Mouse (Mus musculus) neural tube, embryonic 11.5 days (tissue): ENCODE data around the gene Capzb. TPM values are rescaled to one million over a fixed set of nuclear protein-coding genes. Genes with fewer than 3 reads are reported as not detected.

ENCODE experiments used
- ATAC-seq: fragments of 200-750 bp; cut with Nextera tagmentation; 2 replicates; pipeline ENCODE4 v1.8.0; 2017; ENCODE audit warnings: moderate number of reproducible peaks, mild to moderate bottlenecking, moderate TSS enrichment, moderate library complexity; ENCODE audit not compliant: insufficient read depth, low FRiP score, low TSS enrichment
- DNase-seq: peaks from one replicate; pipeline ENCODE4 v3.0.0-alpha.2; 2015; ENCODE audit warnings: low spot score
- H3K27ac ChIP-seq: fragments of 300-500 bp; sonication (generic); 2 replicates; pipeline ENCODE4 v1.5.1; 2014; ENCODE audit warnings: low read depth, mild to moderate bottlenecking, low read length
- H3K27me3 ChIP-seq: fragments of 300-500 bp; sonication (generic); 2 replicates; pipeline ENCODE4 v1.6.1; 2014; ENCODE audit warnings: mild to moderate bottlenecking, low read length, mixed read lengths; ENCODE audit not compliant: control insufficient read depth, insufficient read depth
- H3K36me3 ChIP-seq: fragments of 300-500 bp; sonication (generic); 2 replicates; pipeline ENCODE4 v1.6.1; 2014; ENCODE audit warnings: mild to moderate bottlenecking, low read length, moderate library complexity, mixed read lengths; ENCODE audit not compliant: control insufficient read depth, insufficient read depth
- H3K4me1 ChIP-seq: fragments of 300-500 bp; sonication (generic); 2 replicates; pipeline ENCODE4 v1.6.1; 2014; ENCODE audit warnings: low read length, mixed read lengths; ENCODE audit not compliant: control insufficient read depth, insufficient read depth
- H3K4me2 ChIP-seq: fragments of 300-500 bp; sonication (generic); 2 replicates; pipeline ENCODE4 v1.6.1; 2014; ENCODE audit warnings: low read depth, mild to moderate bottlenecking, moderate library complexity
- H3K4me3 ChIP-seq: fragments of 300-500 bp; sonication (generic); 2 replicates; pipeline ENCODE4 v1.5.1; 2014; ENCODE audit warnings: low read depth, low read length
- H3K9ac ChIP-seq: fragments of 300-500 bp; sonication (generic); 2 replicates; pipeline ENCODE4 v1.6.1; 2014; ENCODE audit warnings: mild to moderate bottlenecking, low read length
- H3K9me3 ChIP-seq: fragments of 300-500 bp; sonication (generic); 2 replicates; pipeline ENCODE4 v1.6.1; 2016; ENCODE audit warnings: low read length; ENCODE audit not compliant: control insufficient read depth
- WGBS: fragments of 180-500 bp; shearing (Covaris S2); extraction: QIAGEN DNeasy Blood & Tissue Kit; methylation state at CpG from one replicate; pipeline ENCODE4 v1.1.7; 2014; 5-methylcytosine and 5-hydroxymethylcytosine counted together
- polyA plus RNA-seq: library from polyadenylated mRNA; unstranded; fragments of >200 nt; fragmentation: Nextera tagmentation; extraction: Ambion mirVana; gene quantifications from 2 replicates; pipeline ENCODE4 v1.2.1, GENCODE M21; 2014

Gene Capzb
- polyA plus RNA-seq, 1 experiment from 2014 or later, result 269 TPM

DNA sequence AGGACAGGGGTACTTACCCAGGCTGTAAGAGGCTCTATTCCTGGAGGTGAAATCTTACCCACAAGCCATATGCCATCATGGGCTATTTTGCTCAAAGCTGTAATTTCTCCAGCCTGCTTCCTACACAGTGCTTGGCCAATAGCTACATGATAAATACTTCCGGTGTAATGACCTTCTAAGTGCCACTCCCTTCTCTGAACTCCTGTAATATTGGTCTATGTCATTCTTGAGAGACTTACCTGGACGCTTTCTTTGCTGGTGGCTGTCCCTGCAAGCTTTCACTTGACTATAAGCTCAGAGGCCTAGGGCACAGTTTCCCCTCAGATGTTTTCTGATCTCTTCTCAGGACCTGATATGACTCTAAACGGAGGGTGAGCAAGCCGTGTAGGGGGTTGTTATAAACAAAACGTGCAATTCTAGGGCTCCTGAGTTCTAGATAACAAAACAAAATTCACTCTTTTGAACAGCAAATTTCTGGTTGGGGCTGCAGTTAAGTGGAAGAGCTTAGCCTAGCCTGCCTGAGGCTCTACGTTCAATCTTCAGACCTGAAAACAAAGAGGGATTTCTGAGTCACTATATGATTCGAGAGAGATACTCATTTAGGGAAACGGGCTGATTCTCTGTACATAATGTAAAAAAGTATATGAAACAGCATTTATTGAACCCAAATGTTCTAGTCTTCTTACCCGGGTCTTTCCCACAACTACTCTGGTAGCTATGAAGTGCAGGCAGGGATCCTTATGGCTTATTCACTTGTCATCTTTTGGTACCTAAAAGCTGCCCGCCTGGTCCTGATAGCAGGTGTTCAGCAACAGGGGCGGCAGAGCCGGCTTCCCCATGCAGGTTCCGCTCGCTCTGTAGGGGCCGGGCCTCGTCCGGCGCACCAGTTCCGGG, 847 bp upstream of the Capzb start:
- 22% methylated on average over 19 of the region's 19 CpGs for WGBS
- no peak; the same call in 1 of the 2 replicates for ATAC-seq
- no peaks in the 10 kb centered on the region for H3K36me3 ChIP-seq

DNA sequence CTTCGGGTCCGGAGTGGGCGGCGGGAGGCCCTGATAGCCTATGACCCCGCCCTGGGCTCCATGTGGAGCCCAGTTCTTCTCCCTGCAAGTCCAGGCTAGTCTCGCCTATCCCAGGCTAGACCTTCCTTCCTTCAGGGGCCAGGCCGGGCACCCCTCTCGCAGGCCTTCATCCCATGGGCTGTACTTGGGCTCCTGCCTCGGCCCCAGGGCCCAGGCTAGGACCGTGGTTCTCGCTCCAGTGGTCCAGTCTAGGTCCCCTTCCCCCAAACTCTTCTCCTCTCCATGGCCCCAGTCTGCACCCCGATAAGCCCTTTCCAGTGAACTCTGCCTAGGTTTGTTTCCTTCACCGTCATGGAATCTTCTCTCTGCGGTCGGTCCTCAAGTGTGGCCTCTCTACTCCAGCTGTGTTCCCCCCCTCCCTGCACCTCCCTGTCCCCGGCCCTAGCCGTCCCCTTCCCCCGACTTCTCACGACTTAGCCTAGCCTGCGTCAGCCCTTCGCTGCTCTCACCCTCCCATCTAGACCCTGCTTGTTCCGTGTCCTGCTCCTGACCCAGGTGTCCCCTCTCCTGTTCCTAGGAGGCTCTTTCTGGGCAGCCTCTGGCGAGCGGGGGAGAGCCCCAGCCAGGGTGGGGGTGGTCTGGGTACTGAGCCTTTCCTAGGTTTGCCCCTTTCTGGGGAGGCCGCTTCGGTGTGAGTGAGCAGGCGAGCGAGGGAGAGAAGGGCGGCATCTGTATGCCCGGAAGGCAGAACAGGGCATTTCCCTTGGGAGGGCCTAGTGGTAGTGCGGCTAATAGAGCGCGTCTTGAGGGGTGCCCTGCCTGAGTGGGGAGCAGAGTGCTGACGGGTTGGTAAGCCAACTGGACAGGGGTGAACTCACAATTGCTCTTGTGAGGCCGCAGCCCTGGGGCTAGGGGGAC, 736 bp downstream of the Capzb start:
- peak overlapping the region; percentile 87 for H3K4me3 ChIP-seq
- WGBS, result 5% methylated on average over 34 of the region's 35 CpGs
- peaks cover 25% of the 10 kb centered on the region for H3K4me1 ChIP-seq
- H3K36me3 ChIP-seq, result no peaks in the 10 kb centered on the region
- ATAC-seq, result no peak
- H3K4me2 ChIP-seq, result peak overlapping the region; percentile 96
- peak; percentile 44 for DNase-seq
- H3K9me3 ChIP-seq, result no peaks in the 10 kb centered on the region
- H3K9ac ChIP-seq, result peak overlapping the region; percentile 87
- no peaks in the 10 kb centered on the region for H3K27me3 ChIP-seq
- peak overlapping the region; percentile 72 for H3K27ac ChIP-seq

More for the DNA sequence above, 847 bp upstream of the Capzb start:
- no peak for DNase-seq
- Histone ChIP-seq H3K9ac (peak overlapping the region; percentile 74), H3K4me3 (peak overlapping the region; percentile 87), H3K27me3 (no peaks in the 10 kb centered on the region), H3K9me3 (no peaks in the 10 kb centered on the region), H3K4me2 (peak overlapping the region; percentile 76), H3K27ac (peak overlapping the region; percentile 83), H3K4me1 (peaks cover 25% of the 10 kb centered on the region)

DNA sequence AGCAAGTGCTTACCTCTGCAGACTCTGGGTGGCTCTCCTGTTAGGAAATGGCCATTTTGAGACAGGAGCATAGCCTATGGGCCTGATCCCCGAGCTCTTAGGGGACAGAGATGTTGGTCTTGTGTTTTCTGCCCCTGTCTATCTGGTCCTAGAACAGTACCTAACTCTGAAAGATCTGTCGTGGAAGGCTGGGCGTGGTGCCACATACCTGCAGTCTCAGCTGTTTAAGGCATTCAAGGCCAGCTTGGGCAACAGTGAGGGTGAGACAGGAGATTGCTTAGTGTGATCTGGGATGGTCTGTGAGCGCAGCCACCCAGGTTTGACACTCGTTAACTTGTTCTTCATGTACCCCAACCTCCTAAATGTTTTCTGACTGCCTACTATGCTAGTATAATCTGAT, 2.4 kb downstream of the Capzb start:
- DNase-seq (no peak), ATAC-seq (no peak)
- Histone ChIP-seq H3K4me3 (no peak overlapping the region), H3K9me3 (no peaks in the 10 kb centered on the region), H3K9ac (0 out of 2 replicates have a peak overlapping the region, but pooled peaks have one; percentile 31), H3K4me2 (no peak overlapping the region), H3K27ac (no peak overlapping the region), H3K36me3 (peaks cover 2% of the 10 kb centered on the region; the same call in 1 of the 2 replicates), H3K4me1 (peaks cover 25% of the 10 kb centered on the region), H3K27me3 (no peaks in the 10 kb centered on the region)
- WGBS, result 89% methylated on average over 5 of the region's 5 CpGs

DNA sequence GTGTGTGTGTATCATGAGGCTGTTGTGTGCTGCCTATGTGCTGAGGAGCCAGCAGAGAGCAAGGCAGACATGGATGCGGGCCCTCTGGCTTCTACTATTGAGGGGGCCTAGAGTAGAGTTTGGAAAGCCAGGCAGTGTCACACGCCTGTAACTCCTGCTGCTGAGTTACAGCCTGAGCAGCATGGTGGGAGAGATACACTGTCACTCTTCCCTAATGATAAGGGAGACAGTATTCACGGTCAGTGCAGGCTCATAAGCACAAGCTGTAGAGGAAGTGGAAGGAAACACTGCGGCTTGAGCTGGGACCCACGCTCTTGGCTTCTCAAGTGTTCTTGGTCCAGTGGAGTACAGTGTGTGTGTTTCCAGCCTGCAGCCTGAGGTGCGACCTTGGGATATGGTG, 3.8 kb downstream of the Capzb start:
- H3K4me1 ChIP-seq, result peaks cover 24% of the 10 kb centered on the region
- DNase-seq, result no peak
- no peak overlapping the region for H3K27ac ChIP-seq
- H3K27me3 ChIP-seq, result no peaks in the 10 kb centered on the region
- H3K4me2 ChIP-seq, result no peak overlapping the region
- 91% methylated on average over 6 of the region's 6 CpGs for WGBS
- ATAC-seq, result no peak
- H3K9ac ChIP-seq, result no peak overlapping the region
- peaks cover 2% of the 10 kb centered on the region; the same call in 1 of the 2 replicates for H3K36me3 ChIP-seq
- H3K4me3 ChIP-seq, result no peak overlapping the region
- no peaks in the 10 kb centered on the region for H3K9me3 ChIP-seq

DNA sequence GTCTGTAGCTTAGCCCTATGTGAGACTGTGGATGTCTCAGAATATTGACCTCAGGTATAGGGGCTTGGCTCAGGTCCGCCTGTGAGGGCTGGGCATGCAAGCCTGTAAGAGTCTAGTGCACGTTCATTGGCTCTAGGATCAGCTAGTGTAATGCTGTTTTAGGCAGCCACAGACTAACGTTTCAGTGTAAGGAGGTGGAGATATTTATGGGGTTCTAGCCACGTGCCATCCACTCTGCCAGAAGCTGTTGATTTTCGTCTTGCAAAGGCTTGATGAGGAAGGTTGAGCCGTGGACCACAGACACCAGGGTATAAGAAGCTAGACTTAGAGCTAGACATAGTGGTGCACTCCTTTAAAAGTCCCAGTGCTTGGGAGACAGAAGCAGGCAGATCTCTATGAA, 4.2 kb downstream of the Capzb start:
- Histone ChIP-seq H3K9me3 (no peaks in the 10 kb centered on the region), H3K36me3 (peaks cover 2% of the 10 kb centered on the region; the same call in 1 of the 2 replicates), H3K27ac (no peak overlapping the region), H3K4me1 (peaks cover 19% of the 10 kb centered on the region), H3K27me3 (no peaks in the 10 kb centered on the region), H3K4me3 (no peak overlapping the region), H3K4me2 (no peak overlapping the region), H3K9ac (no peak overlapping the region)
- ATAC-seq (no peak), DNase-seq (no peak)
- WGBS, result 88% methylated on average over 6 of the region's 6 CpGs

DNA sequence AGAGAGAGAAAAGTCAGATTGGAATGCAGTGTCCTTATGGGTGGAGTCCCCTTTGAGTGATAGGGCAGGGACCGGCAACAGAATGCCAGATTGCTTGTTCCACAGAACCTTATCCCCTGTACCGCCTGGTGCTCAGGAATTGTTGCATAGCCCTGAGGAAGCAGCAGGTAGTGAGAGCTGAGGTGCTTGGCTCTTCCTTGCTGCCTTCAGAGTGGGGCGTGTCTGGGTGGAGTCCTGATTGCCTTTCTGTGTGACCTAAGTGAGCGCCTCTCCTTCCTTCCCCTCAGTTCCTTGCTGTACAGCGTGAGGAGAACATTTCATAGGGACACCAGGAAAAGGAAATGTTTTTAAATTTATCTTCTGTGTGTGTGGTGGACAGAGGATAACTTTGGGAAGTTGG, 4.8 kb downstream of the Capzb start:
- Histone ChIP-seq H3K4me1 (peaks cover 18% of the 10 kb centered on the region), H3K27me3 (no peaks in the 10 kb centered on the region), H3K4me2 (no peak overlapping the region), H3K4me3 (no peak overlapping the region), H3K9ac (no peak overlapping the region), H3K9me3 (no peaks in the 10 kb centered on the region), H3K36me3 (peaks cover 2% of the 10 kb centered on the region; the same call in 1 of the 2 replicates), H3K27ac (no peak overlapping the region)
- DNase-seq (no peak), ATAC-seq (no peak)
- WGBS, result 87% methylated on average over 5 of the region's 5 CpGs

DNA sequence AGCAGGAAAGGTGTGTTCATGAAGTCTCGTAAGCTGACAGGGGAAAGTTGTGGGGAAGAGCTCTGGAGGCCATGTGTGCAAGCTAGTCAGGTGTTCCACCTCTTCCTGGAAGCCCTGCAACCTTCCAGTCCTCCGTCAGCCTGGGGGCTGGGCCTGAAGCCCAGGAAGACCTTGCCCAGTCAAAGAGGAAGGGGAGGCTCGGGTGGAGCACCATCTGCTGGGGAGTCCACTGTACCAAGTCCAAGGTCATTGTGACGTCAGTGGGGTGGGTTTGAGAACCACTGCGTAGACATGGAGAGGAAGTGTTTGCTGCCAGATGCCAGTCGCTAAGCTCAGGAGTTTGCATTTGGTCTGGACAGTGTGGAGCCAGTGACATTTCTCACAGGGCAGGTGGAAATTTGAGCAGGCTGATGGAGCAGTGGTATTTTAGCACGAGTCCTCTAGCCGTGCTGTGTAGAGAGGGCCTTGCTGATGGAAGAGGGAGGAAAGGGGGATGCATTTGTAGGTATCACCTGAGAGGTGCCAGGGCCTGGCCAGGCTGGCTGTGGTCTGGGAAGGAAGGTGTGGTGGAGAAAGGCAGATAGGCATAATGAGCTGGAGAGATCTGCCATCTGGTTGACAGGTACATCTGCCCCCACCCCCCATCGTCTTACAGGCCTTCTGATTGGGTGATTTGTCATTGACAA, 5.4 kb downstream of the Capzb start:
- no peak overlapping the region for H3K4me2 ChIP-seq
- ATAC-seq, result no peak

DNA sequence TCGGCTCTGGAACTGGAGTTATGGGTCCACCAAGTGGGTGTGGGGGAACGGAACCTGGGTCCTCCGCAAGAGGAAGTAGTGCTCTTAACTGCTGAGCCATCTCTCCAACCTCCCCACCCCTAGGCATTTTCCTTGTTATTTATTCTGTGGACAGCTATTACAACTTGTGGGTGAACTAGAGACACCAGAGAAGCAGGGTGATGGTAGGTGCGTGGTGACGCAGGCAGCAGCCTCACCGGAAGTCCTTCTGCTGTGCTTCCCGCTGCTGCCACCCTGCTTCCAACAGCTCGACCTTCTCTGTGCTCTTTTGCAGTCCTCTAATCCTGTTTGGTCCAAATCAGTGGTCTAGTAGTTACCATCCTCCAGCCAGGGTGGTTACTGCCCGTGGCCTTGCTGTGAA, 6.4 kb downstream of the Capzb start:
- H3K27me3 ChIP-seq, result no peaks in the 10 kb centered on the region
- H3K4me3 ChIP-seq, result no peak overlapping the region
- H3K4me2 ChIP-seq, result no peak overlapping the region
- H3K4me1 ChIP-seq, result peaks cover 11% of the 10 kb centered on the region
- no peak for DNase-seq
- no peaks in the 10 kb centered on the region for H3K9me3 ChIP-seq
- H3K9ac ChIP-seq, result no peak overlapping the region
- WGBS, result 89% methylated on average over 9 of the region's 9 CpGs
- no peak for ATAC-seq
- no peak overlapping the region for H3K27ac ChIP-seq
- peaks cover 2% of the 10 kb centered on the region; the same call in 1 of the 2 replicates for H3K36me3 ChIP-seq

More for the DNA sequence above, 5.4 kb downstream of the Capzb start:
- no peak for DNase-seq
- Histone ChIP-seq H3K4me3 (no peak overlapping the region), H3K4me1 (peaks cover 18% of the 10 kb centered on the region), H3K36me3 (peaks cover 2% of the 10 kb centered on the region; the same call in 1 of the 2 replicates), H3K9ac (no peak overlapping the region), H3K9me3 (no peaks in the 10 kb centered on the region), H3K27me3 (no peaks in the 10 kb centered on the region), H3K27ac (no peak overlapping the region)
- WGBS, result 82% methylated on average over 9 of the region's 9 CpGs
